Mouse (Mus musculus) ZHBTc4 (cell line): ENCODE measurements at regions not wholly inside any gene's neighbourhood (a gene's known extent, or its start where the extent isn't known, plus 50 kb on each side); places are given as distances from the start of the nearest gene placed in this dataset.

ENCODE experiments used
- DNase-seq: peaks from one replicate; pipeline ENCODE4 v3.0.0-alpha.2; 2011; ENCODE audit warnings: low read depth, low spot score

DNA sequence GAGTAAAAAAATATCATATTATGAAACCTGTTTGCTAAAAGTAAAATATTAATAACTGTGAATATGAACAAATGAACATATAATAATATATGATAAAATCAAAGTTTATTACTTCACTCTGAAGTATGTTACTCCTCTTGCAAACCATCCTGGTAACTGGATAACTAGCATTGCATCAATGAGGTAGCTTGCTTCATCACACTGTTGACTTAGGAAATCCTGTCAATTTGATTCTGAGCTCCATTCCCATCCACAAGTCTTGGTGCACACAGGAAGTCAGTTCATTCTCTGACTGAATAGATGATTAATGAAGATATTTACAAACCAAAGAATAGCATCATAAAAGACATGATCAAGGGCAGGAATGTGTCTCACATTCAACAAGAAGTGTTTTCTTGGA is 286.9 kb upstream of the Gprin3 start:
- DNase-seq: no peak

GRCm38 (mm10) chr6:59684985-59685384 is 258.9 kb upstream of the Gprin3 start:
- no peak for DNase-seq

DNA sequence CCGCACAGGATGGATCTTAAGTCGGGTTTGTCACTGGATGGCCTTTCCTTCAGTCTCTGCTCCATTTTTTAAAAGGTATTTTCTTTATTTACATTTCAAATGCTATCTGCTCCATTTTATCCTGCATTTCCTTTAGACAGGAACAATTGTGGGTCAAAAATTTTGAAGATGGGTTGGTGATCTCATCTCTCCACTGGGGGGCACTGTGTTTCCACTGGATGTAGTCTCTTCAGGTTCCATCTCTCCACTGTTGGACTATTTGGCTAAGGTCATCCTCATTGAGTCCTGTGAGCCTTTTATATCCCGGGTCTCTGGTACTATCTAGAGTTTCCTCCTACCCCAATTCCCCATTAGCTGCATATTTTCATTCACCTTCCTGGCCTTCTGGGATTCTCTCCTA is 241.3 kb upstream of the Gprin3 start:
- peak; percentile 48 for DNase-seq
